Mouse (Mus musculus) thymus, postnatal 36 days (tissue): ENCODE measurements around the gene Tmem200b.

Source experiments
- DNase-seq, 2 experiments: peaks; one replicate each; pipeline ENCODE4 v3.0.0; 2022; ENCODE audit warnings: mixed read lengths in 2 of 2

Gene Tmem200b

DNA sequence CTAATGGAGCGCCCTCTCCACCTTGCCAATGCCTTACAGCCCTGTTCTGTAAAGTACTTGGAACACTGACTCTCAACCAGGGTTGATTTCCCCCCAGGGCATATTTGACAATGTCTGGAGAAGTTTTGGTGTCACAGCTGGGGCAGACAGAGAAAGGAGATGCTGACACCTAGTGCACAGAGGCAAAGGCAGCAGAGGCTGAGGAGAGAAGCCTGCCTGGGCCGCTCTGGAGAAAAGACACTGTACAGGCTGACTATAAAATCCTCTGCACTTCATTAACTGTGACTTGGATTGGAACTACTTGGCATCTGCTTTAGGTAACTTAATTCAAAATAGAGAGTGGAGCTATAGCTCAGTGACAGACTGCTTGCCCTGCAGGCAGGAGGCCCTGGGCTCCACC lies 47.3 kb downstream of the Tmem200b start:
- DNase-seq = no peak

DNA sequence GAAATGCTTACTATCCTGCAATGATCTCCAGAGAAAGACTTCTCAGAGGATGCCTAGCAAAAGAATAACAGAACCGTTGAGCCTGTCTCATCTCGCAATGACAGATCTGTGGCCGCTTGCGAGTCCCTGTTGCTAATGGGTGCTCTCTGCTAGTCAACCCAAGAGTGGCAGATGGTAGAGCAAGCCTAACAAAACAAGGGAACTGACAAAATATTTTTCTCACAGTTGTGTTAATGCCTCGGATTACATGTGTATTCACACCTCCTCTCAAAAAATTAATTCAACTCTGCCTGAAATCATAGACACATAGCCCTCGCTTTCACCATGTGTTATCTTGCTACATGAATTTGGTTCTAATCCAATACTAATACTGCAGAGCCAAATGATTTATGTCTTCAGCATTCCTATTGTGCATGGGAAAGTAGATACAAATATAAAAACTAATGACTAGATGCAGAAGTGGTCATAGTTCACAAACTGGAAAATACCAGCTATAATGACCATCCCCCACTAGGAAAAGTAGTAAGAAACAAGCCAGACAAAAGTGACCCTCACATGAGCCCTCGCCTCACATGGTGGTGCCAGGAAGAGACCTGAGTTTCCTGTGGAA lies 48.8 kb downstream of the Tmem200b start:
- DNase-seq = no peak
